Mouse (Mus musculus): ENCODE results near the gene Gm10309. TPM values are rescaled to one million over a fixed set of nuclear protein-coding genes. Genes with fewer than 3 reads are reported as not detected.
"Not testable (repeated sequence)": the region's sequence is repeated elsewhere in the genome, so short reads cannot be mapped to it uniquely, and the experiment has no call there.

The Gm10309 gene
- polyA plus RNA-seq, 1 experiment: 0.05 TPM

- Histone ChIP-seq H3K27me3 (ENCODE audit: control insufficient read depth, insufficient read depth, insufficient read length) (no peaks in the 10 kb centered on the region), H3ac (ENCODE audit: control insufficient read depth, insufficient read length) (no peak overlapping the region), H3K4me2 (ENCODE audit: low read depth) (no peak overlapping the region), H3K79me2 (ENCODE audit: control insufficient read depth, insufficient read depth) (no peaks in the 10 kb centered on the region), H3K36me3 (ENCODE audit: control insufficient read depth, insufficient read depth) (no peaks in the 10 kb centered on the region), H3K4me3 (no peak overlapping the region)
- TF ChIP-seq E2F4 (IDR thresholded peaks at IDR 0.05; ENCODE audit: insufficient read depth) (no peak), TCF3 (IDR thresholded peaks at IDR 0.05; ENCODE audit: insufficient read length, low read depth) (no peak), TCF12 (IDR thresholded peaks at IDR 0.05; ENCODE audit: insufficient read depth, poor library complexity, severe bottlenecking) (no peak), USF1 (IDR thresholded peaks at IDR 0.05; ENCODE audit: low read depth) (no peak), POLR2A (IDR thresholded peaks at IDR 0.05; ENCODE audit: insufficient read length, low read depth) (no peak), MYOD1 (IDR thresholded peaks at IDR 0.05; ENCODE audit: control insufficient read depth in 1 of 3, insufficient read length in 2 of 3, low read depth in 2 of 3) (no peak), MYOG (IDR thresholded peaks at IDR 0.05; ENCODE audit: control insufficient read depth in 1 of 3, insufficient read depth in 1 of 3, insufficient read length in 2 of 3, low read depth in 2 of 3) (no peak), POLR2AphosphoS2 (IDR thresholded peaks at IDR 0.05; ENCODE audit: insufficient read length, low read depth) (no peak), REST (IDR thresholded peaks at IDR 0.05; ENCODE audit: insufficient read depth, insufficient read length) (no peak), SRF (IDR thresholded peaks at IDR 0.05; ENCODE audit: control insufficient read depth, insufficient read length, low read depth) (no peak), MAX (IDR thresholded peaks at IDR 0.05; ENCODE audit: low read depth) (no peak), CEBPB (IDR thresholded peaks at IDR 0.05; ENCODE audit: insufficient read depth, poor library complexity, severe bottlenecking) (no peak)
Observed at GRCm38 (mm10) chr17:86479406-86479805, 25.6 kb downstream of the Gm10309 start.

DNA sequence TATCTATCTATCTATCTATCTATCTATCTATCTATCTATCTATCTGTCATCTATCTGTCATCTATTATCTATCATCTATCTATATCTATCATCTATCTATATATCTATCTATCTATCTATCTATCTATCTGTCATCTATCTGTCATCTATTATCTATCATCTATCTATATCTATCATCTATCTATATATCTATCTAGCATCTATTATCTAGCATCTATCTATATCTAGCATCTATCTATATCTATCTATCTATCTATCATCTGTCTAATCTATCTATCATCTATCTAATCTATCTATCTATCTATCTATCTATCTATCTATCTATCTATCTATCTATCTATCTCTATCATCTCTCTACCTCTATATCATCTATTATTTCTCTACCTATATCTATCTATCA is 27.6 kb downstream of the Gm10309 start:
- H3K27me3 ChIP-seq (ENCODE audit: control insufficient read depth, insufficient read depth, insufficient read length); H3K4me3 ChIP-seq; H3K4me2 ChIP-seq (ENCODE audit: low read depth); H3K36me3 ChIP-seq (ENCODE audit: control insufficient read depth, insufficient read depth); H3ac ChIP-seq (ENCODE audit: control insufficient read depth, insufficient read length); H3K79me2 ChIP-seq (ENCODE audit: control insufficient read depth, insufficient read depth): not testable (repeated sequence)

- Histone ChIP-seq H3K4me2 (ENCODE audit: low read depth) (no peak overlapping the region), H3ac (ENCODE audit: control insufficient read depth, insufficient read length) (no peak overlapping the region), H3K36me3 (ENCODE audit: control insufficient read depth, insufficient read depth) (no peaks in the 10 kb centered on the region), H3K79me2 (ENCODE audit: control insufficient read depth, insufficient read depth) (no peaks in the 10 kb centered on the region), H3K27me3 (ENCODE audit: control insufficient read depth, insufficient read depth, insufficient read length) (no peaks in the 10 kb centered on the region), H3K4me3 (no peak overlapping the region)
- no peak for TF ChIP-seq TCF12 (IDR thresholded peaks at IDR 0.05; ENCODE audit: insufficient read depth, poor library complexity, severe bottlenecking)
- TF ChIP-seq E2F4 (IDR thresholded peaks at IDR 0.05; ENCODE audit: insufficient read depth): no peak
- TF ChIP-seq TCF3 (IDR thresholded peaks at IDR 0.05; ENCODE audit: insufficient read length, low read depth): no peak
- TF ChIP-seq USF1 (IDR thresholded peaks at IDR 0.05; ENCODE audit: low read depth): no peak
- TF ChIP-seq POLR2A (IDR thresholded peaks at IDR 0.05; ENCODE audit: insufficient read length, low read depth): no peak
- TF ChIP-seq REST (IDR thresholded peaks at IDR 0.05; ENCODE audit: insufficient read depth, insufficient read length): no peak
- no peak for TF ChIP-seq MYOD1 (IDR thresholded peaks at IDR 0.05; ENCODE audit: control insufficient read depth in 1 of 3, insufficient read length in 2 of 3, low read depth in 2 of 3)
- no peak for TF ChIP-seq CEBPB (IDR thresholded peaks at IDR 0.05; ENCODE audit: insufficient read depth, poor library complexity, severe bottlenecking)
- no peak for TF ChIP-seq MAX (IDR thresholded peaks at IDR 0.05; ENCODE audit: low read depth)
- TF ChIP-seq SRF (IDR thresholded peaks at IDR 0.05; ENCODE audit: control insufficient read depth, insufficient read length, low read depth): no peak
- TF ChIP-seq POLR2AphosphoS2 (IDR thresholded peaks at IDR 0.05; ENCODE audit: insufficient read length, low read depth): no peak
- TF ChIP-seq MYOG (IDR thresholded peaks at IDR 0.05; ENCODE audit: control insufficient read depth in 1 of 3, insufficient read depth in 1 of 3, insufficient read length in 2 of 3, low read depth in 2 of 3): no peak
Observed at GRCm38 (mm10) chr17:86476674-86477073, 28.4 kb downstream of the Gm10309 start.

DNA sequence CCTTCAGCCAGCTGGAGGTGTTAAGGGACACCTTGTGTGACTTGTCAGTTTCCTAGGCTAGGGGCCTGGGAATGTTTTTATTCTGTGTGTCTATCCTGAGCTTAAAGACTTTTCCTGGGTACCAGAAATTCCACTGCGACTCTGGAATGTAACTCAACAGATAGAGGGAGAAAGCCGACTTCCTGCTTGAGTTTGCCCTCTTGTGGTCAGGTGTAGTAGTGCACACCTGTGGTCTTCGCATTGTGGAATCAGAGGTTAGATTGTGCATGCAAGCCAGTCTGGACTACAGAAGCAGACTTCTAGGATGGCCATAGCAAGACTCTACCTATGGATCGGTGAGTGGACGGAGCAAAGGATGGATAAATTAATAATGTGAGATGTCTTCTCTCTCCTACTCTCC is 33.3 kb downstream of the Gm10309 start:
- no peak for TF ChIP-seq REST (IDR thresholded peaks at IDR 0.05; ENCODE audit: insufficient read depth, insufficient read length)
- TF ChIP-seq SRF (IDR thresholded peaks at IDR 0.05; ENCODE audit: control insufficient read depth, insufficient read length, low read depth): no peak
- no peak for TF ChIP-seq TCF3 (IDR thresholded peaks at IDR 0.05; ENCODE audit: insufficient read length, low read depth)
- TF ChIP-seq USF1 (IDR thresholded peaks at IDR 0.05; ENCODE audit: low read depth): no peak
- no peak for TF ChIP-seq POLR2AphosphoS2 (IDR thresholded peaks at IDR 0.05; ENCODE audit: insufficient read length, low read depth)
- no peak for TF ChIP-seq TCF12 (IDR thresholded peaks at IDR 0.05; ENCODE audit: insufficient read depth, poor library complexity, severe bottlenecking)
- TF ChIP-seq E2F4 (IDR thresholded peaks at IDR 0.05; ENCODE audit: insufficient read depth): no peak
- no peak for TF ChIP-seq MAX (IDR thresholded peaks at IDR 0.05; ENCODE audit: low read depth)
- TF ChIP-seq MYOD1 (IDR thresholded peaks at IDR 0.05; ENCODE audit: control insufficient read depth in 1 of 3, insufficient read length in 2 of 3, low read depth in 2 of 3): no peak
- no peak for TF ChIP-seq CEBPB (IDR thresholded peaks at IDR 0.05; ENCODE audit: insufficient read depth, poor library complexity, severe bottlenecking)
- TF ChIP-seq POLR2A (IDR thresholded peaks at IDR 0.05; ENCODE audit: insufficient read length, low read depth): no peak
- H3ac ChIP-seq (ENCODE audit: control insufficient read depth, insufficient read length): no peak overlapping the region
- no peak overlapping the region for H3K4me2 ChIP-seq (ENCODE audit: low read depth)
- H3K36me3 ChIP-seq (ENCODE audit: control insufficient read depth, insufficient read depth): no peaks in the 10 kb centered on the region
- H3K27me3 ChIP-seq (ENCODE audit: control insufficient read depth, insufficient read depth, insufficient read length): no peaks in the 10 kb centered on the region
- no peak overlapping the region for H3K4me3 ChIP-seq
- H3K79me2 ChIP-seq (ENCODE audit: control insufficient read depth, insufficient read depth): no peaks in the 10 kb centered on the region

GRCm38 (mm10) chr17:86470160-86470559 is 34.9 kb downstream of the Gm10309 start:
- Histone ChIP-seq H3ac (ENCODE audit: control insufficient read depth, insufficient read length) (no peak overlapping the region), H3K27me3 (ENCODE audit: control insufficient read depth, insufficient read depth, insufficient read length) (no peaks in the 10 kb centered on the region), H3K4me2 (ENCODE audit: low read depth) (no peak overlapping the region), H3K79me2 (ENCODE audit: control insufficient read depth, insufficient read depth) (no peaks in the 10 kb centered on the region), H3K36me3 (ENCODE audit: control insufficient read depth, insufficient read depth) (no peaks in the 10 kb centered on the region), H3K4me3 (no peak overlapping the region)
- TF ChIP-seq TCF12 (IDR thresholded peaks at IDR 0.05; ENCODE audit: insufficient read depth, poor library complexity, severe bottlenecking) (no peak), USF1 (IDR thresholded peaks at IDR 0.05; ENCODE audit: low read depth) (no peak), REST (IDR thresholded peaks at IDR 0.05; ENCODE audit: insufficient read depth, insufficient read length) (no peak), POLR2AphosphoS2 (IDR thresholded peaks at IDR 0.05; ENCODE audit: insufficient read length, low read depth) (no peak)
